25 mouse cellular contexts compared by ENCODE assay signal in the genomic region with DNA sequence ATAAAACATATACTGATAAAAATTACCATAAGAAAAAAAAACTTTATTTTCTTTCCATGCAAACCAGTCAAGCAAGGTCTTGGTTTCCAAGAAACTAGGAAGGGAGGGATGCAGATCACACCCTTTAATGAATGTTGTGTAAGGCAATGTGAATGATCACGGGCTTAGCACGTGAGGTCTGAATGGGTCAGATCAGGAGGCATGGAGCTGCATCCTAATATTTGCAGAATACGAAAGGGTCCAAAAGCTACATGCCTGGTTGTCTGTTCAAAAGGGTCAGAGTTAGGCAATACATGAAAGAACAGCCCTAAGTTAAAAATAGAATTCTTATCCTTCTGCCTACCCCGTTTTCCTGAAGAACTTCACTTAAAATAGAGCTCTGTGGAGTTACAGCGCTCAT.
"Had no signal": no experiment of that assay in that cellular context is flagged by ENCODE, and none has a peak within 500 bp of the region (broad histone marks: within the 10 kb centered on the region; RNA-seq: fewer than 3 reads in every experiment).

No protein-coding gene starts in this region.

- DNase-seq: gastrocnemius, adult 2 months; gastrocnemius, postnatal 10 days; gastrocnemius, postnatal 25 days; heart, adult 18-20 months; heart, postnatal 10 days; heart, postnatal 4 days; kidney, adult 18-20 months; kidney, adult 8-10 months; kidney, postnatal 10 days; kidney, postnatal 25 days; kidney, postnatal 4 days; left cerebral cortex, postnatal 4 days had no signal

- H3K9ac ChIP-seq: heart, embryonic 12.5 days; hindbrain, embryonic 12.5 days; hindbrain, embryonic 14.5 days; intestine, embryonic 15.5 days; limb, embryonic 13.5 days; limb, embryonic 15.5 days had no signal

- ATAC-seq: hindbrain, embryonic 16.5 days; inflammation-experienced regulatory T-cells, adult 6 months; intestine, embryonic 15.5 days; intestine, postnatal 0 days had no signal

- H3K4me1 ChIP-seq: hindbrain, embryonic 10.5 days; hindbrain, embryonic 12.5 days; intestine, embryonic 15.5 days; limb, embryonic 13.5 days; limb, embryonic 15.5 days had no signal

- H3K27me3 ChIP-seq: heart, embryonic 12.5 days; hindbrain, embryonic 12.5 days; intestine, embryonic 15.5 days; limb, embryonic 13.5 days; limb, embryonic 15.5 days had no signal

- H3K9me3 ChIP-seq: heart, embryonic 10.5 days; heart, embryonic 12.5 days; hindbrain, embryonic 10.5 days; hindbrain, embryonic 12.5 days; intestine, embryonic 15.5 days; limb, embryonic 13.5 days; limb, embryonic 15.5 days had no signal

- H3K4me2 ChIP-seq: heart, embryonic 12.5 days; hindbrain, embryonic 12.5 days; hindbrain, embryonic 14.5 days; intestine, embryonic 15.5 days; limb, embryonic 13.5 days; limb, embryonic 15.5 days had no signal

- H3K36me3 ChIP-seq: heart, embryonic 10.5 days; heart, embryonic 12.5 days; hindbrain, embryonic 12.5 days; intestine, embryonic 15.5 days; limb, embryonic 13.5 days; limb, embryonic 15.5 days had no signal

- H3K4me3 ChIP-seq: gastrocnemius, adult 2 months; heart, embryonic 10.5 days; heart, embryonic 12.5 days; hindbrain, embryonic 10.5 days; hindbrain, embryonic 12.5 days; intestine, embryonic 15.5 days; layer of hippocampus, adult 2 months; left cerebral cortex, adult 2 months; limb, embryonic 13.5 days; limb, embryonic 15.5 days had no signal

- H3K27ac ChIP-seq: gastrocnemius, adult 2 months; heart, embryonic 10.5 days; hindbrain, embryonic 10.5 days; hindbrain, embryonic 12.5 days; hindbrain, embryonic 14.5 days; intestine, embryonic 15.5 days; layer of hippocampus, adult 2 months; left cerebral cortex, adult 2 months; limb, embryonic 13.5 days; limb, embryonic 15.5 days had no signal
